Mouse (Mus musculus) heart, embryonic 10.5 days (tissue): Measurements from ENCODE around the gene 5330417H12Rik. TPM values are rescaled to one million over a fixed set of nuclear protein-coding genes. Genes with fewer than 3 reads are reported as not detected.

Experiments used
- DNase-seq: peaks from one replicate; pipeline ENCODE4 v3.0.0-alpha.2; 2017; ENCODE audit warnings: low spot score
- H3K27ac ChIP-seq: fragments of 300-500 bp; sonication (generic); 2 replicates; pipeline ENCODE4 v1.5.1; 2016; ENCODE audit warnings: mild to moderate bottlenecking
- H3K27me3 ChIP-seq: fragments of 300-500 bp; sonication (generic); 2 replicates; pipeline ENCODE4 v1.6.1; 2016; ENCODE audit warnings: mild to moderate bottlenecking; ENCODE audit not compliant: poor library complexity, insufficient read depth, severe bottlenecking
- H3K36me3 ChIP-seq: fragments of 300-500 bp; sonication (generic); 2 replicates; pipeline ENCODE4 v1.6.1; 2016; ENCODE audit warnings: mild to moderate bottlenecking, moderate library complexity
- H3K4me1 ChIP-seq: fragments of 300-500 bp; sonication (generic); 2 replicates; pipeline ENCODE4 v1.6.1; 2016; ENCODE audit warnings: mild to moderate bottlenecking
- H3K4me3 ChIP-seq: fragments of 300-500 bp; sonication (generic); 2 replicates; pipeline ENCODE4 v1.5.1; 2016; ENCODE audit warnings: mild to moderate bottlenecking, moderate library complexity
- H3K9me3 ChIP-seq: fragments of 300-500 bp; sonication (generic); 2 replicates; pipeline ENCODE4 v1.6.1; 2016; ENCODE audit warnings: mild to moderate bottlenecking, moderate library complexity
- WGBS: fragments of 180-500 bp; shearing (Covaris S2); methylation state at CpG from one replicate; pipeline ENCODE4 v1.1.7; 2016; 5-methylcytosine and 5-hydroxymethylcytosine counted together
- polyA plus RNA-seq: library from polyadenylated mRNA; unstranded; fragments of >200 nt; fragmentation: Nextera tagmentation; extraction: Ambion mirVana; gene quantifications from 2 replicates; pipeline ENCODE4 v1.2.1, GENCODE M21; 2016

5330417H12Rik gene
- polyA plus RNA-seq, 1 experiment from 2014 or later, result 0.15 TPM

- no peaks in the 10 kb centered on the region for H3K36me3 ChIP-seq
- H3K9me3 ChIP-seq, result no peaks in the 10 kb centered on the region
- DNase-seq, result no peak
- peak overlapping the region; percentile 71 for H3K4me3 ChIP-seq
- H3K4me1 ChIP-seq, result peaks cover 23% of the 10 kb centered on the region
- H3K27me3 ChIP-seq, result no peaks in the 10 kb centered on the region
- WGBS, result 35% methylated on average over 7 of the region's 7 CpGs
- peak overlapping the region; percentile 77; the same call in 1 of the 2 replicates for H3K27ac ChIP-seq
Observed at GRCm38 (mm10) chr7:107593904-107594303, 31.1 kb downstream of the 5330417H12Rik start.

- no peak overlapping the region for H3K4me3 ChIP-seq
- WGBS, result 32% methylated on average over 2 of the region's 2 CpGs
- no peaks in the 10 kb centered on the region for H3K9me3 ChIP-seq
- H3K27ac ChIP-seq, result no peak overlapping the region
- H3K36me3 ChIP-seq, result no peaks in the 10 kb centered on the region
- H3K4me1 ChIP-seq, result peaks cover 21% of the 10 kb centered on the region
- DNase-seq, result peak; percentile 72
- no peaks in the 10 kb centered on the region for H3K27me3 ChIP-seq
Observed at GRCm38 (mm10) chr7:107592641-107593040, 32.3 kb downstream of the 5330417H12Rik start.

- Histone ChIP-seq H3K27ac (no peak overlapping the region), H3K4me3 (no peak overlapping the region), H3K36me3 (peaks cover 7% of the 10 kb centered on the region; the same call in 1 of the 2 replicates), H3K9me3 (no peaks in the 10 kb centered on the region), H3K4me1 (no peaks in the 10 kb centered on the region), H3K27me3 (no peaks in the 10 kb centered on the region)
- 67% methylated on average over 3 of the region's 3 CpGs for WGBS
- DNase-seq, result peak; percentile 3
Observed at GRCm38 (mm10) chr7:107574276-107574675, 50.7 kb downstream of the 5330417H12Rik start.

Other genes starting within 250 kb of the 5330417H12Rik start
- gene Olfml1, start 57.7 kb downstream of the 5330417H12Rik start, polyA plus RNA-seq, result 5.8 and 8.0 TPM in 2 replicates
- gene Ppfibp2, start 30.0 kb downstream of the 5330417H12Rik start, polyA plus RNA-seq, result 8.0 and 13.3 TPM in 2 replicates
- 1.2 and 1.3 TPM in 2 replicates for gene Cyb5r2, start 132.9 kb upstream of the 5330417H12Rik start, polyA plus RNA-seq
- not detected in 2 replicates for gene Ovch2, start 176.0 kb upstream of the 5330417H12Rik start, polyA plus RNA-seq
- gene Olfr467, start 187.1 kb upstream of the 5330417H12Rik start, polyA plus RNA-seq, result not detected in 2 replicates
- not detected in 2 replicates for gene Olfr469, start 200.4 kb upstream of the 5330417H12Rik start, polyA plus RNA-seq
- gene Olfr470, start 222.3 kb upstream of the 5330417H12Rik start, polyA plus RNA-seq, result not detected in 2 replicates